Mouse (Mus musculus): ENCODE measurements at regions not wholly inside any gene's neighbourhood (a gene's known extent, or its start where the extent isn't known, plus 50 kb on each side); places are given as distances from the start of the nearest gene placed in this dataset.

- TF ChIP-seq CTCF (IDR thresholded peaks at IDR 0.05; ENCODE audit: extremely low read depth, insufficient read depth, low read length) (no peak), POLR2A (IDR thresholded peaks at IDR 0.05; ENCODE audit: extremely low read depth, insufficient read depth, low read length) (no peak)
Measured at GRCm38 (mm10) chr2:75460419-75460818, 198.6 kb upstream of the Hnrnpa3 start.
